Mouse (Mus musculus) adrenal gland, postnatal 10 days (tissue): ENCODE results near the gene Gm14418. TPM values are rescaled to one million over a fixed set of nuclear protein-coding genes. Genes with fewer than 3 reads are reported as not detected.
"Not testable (repeated sequence)": the region's sequence is repeated elsewhere in the genome, so short reads cannot be mapped to it uniquely, and the experiment has no call there.

Source experiments
- DNase-seq: peaks from one replicate; pipeline ENCODE4 v3.0.0; 2021; ENCODE audit warnings: mixed read lengths
- long read RNA-seq, 2 experiments: library from polyadenylated mRNA; stranded (forward); transcript quantifications; one replicate each; pipeline ENCODE4 v2.0.0; 2021
- total RNA-seq, 2 experiments: library from RNA; stranded (reverse); gene quantifications; 2 replicates each; pipeline ENCODE4 v1.2.3; 2021

The Gm14418 gene
- total RNA-seq = 10 to 100 TPM; 17.5 to 24.4 TPM
- long read RNA-seq, experiment 1, partial matches to known transcripts = 0 of 5 reads
- long read RNA-seq, experiment 1, other reads (novel, unspliced or antisense) = 4 of 5 reads
- long read RNA-seq, experiment 2, transcript Gm14418-201 (4 exons, 1,415 nt) = major isoform, 5 of 10 reads
- long read RNA-seq, experiment 2, partial matches to known transcripts = 0 of 10 reads
- long read RNA-seq, experiment 2, other reads (novel, unspliced or antisense) = 5 of 10 reads

- not testable (repeated sequence) for DNase-seq
Observed at GRCm38 (mm10) chr2:177398096-177398495, at the start of gene Gm14418. Gene Gm14418, minus strand, starts transcription at chr2:177398320.

Other genes starting within 250 kb of the Gm14418 start
- 10 to 100 TPM; 24.2 to 31.5 TPM for gene Gm14410, start 191.9 kb downstream of the Gm14418 start, total RNA-seq
- gene Gm14409, start 131.3 kb downstream of the Gm14418 start, total RNA-seq = 1 to 10 TPM in 1 of 2 experiments, under 1 TPM in 1; 0.93 to 1.8 TPM
- gene Gm14412, start 74.0 kb downstream of the Gm14418 start, total RNA-seq = 1 to 10 TPM; 1.1 to 1.5 TPM
- gene Zfp970, start 66.4 kb upstream of the Gm14418 start, total RNA-seq = 10 to 100 TPM; 45.6 to 48.8 TPM
- gene Gm14403, start 99.9 kb upstream of the Gm14418 start, total RNA-seq = 10 to 100 TPM; 40.5 to 48.3 TPM
- gene Gm14406, start 179.9 kb upstream of the Gm14418 start, total RNA-seq = not detected